Mouse (Mus musculus) G1E (cell line): Measurements from ENCODE around the gene Tep1.
"Not testable (repeated sequence)": the region's sequence is repeated elsewhere in the genome, so short reads cannot be mapped to it uniquely, and the experiment has no call there.

Experiments used
- CTCF ChIP-seq: IDR thresholded peaks from 2 replicates; pipeline ENCODE4 v1.5.1; 2012; ENCODE audit warnings: low read depth, low read length, inconsistent platforms, mixed read lengths
- GATA1 ChIP-seq: IDR thresholded peaks from 2 replicates; pipeline ENCODE4 v1.6.1; 2012; ENCODE audit warnings: borderline replicate concordance, low read length, inconsistent platforms, mixed read lengths
- POLR2AphosphoS5 ChIP-seq: IDR thresholded peaks from 2 replicates; pipeline ENCODE4 v1.6.1; 2012; ENCODE audit warnings: low read depth, low read length, inconsistent platforms; ENCODE audit not compliant: insufficient replicate concordance
- TAL1 ChIP-seq: conservative IDR thresholded peaks from 2 replicates; pipeline ENCODE4 v1.6.1; 2012; ENCODE audit warnings: low read depth, low read length, inconsistent platforms, mixed read lengths

- TF ChIP-seq CTCF, GATA1, TAL1, POLR2AphosphoS5: not testable (repeated sequence)
Observed at GRCm38 (mm10) chr14:50897992-50898391, 27.6 kb upstream of the Tep1 start.
